Mouse (Mus musculus): ENCODE measurements around the gene P2ry14.

GRCm38 (mm10) chr3:59191674-59192073 is 38.3 kb upstream of the P2ry14 start:
- TF ChIP-seq REST (IDR thresholded peaks at IDR 0.05; ENCODE audit: insufficient read depth, insufficient read length): no peak
- TF ChIP-seq POLR2A (IDR thresholded peaks at IDR 0.05; ENCODE audit: insufficient read length, low read depth): no peak
- no peak for TF ChIP-seq MYOD1 (IDR thresholded peaks at IDR 0.05; ENCODE audit: control insufficient read depth in 1 of 3, insufficient read length in 2 of 3, low read depth in 2 of 3)
- no peak for TF ChIP-seq MAX (IDR thresholded peaks at IDR 0.05; ENCODE audit: low read depth)
- TF ChIP-seq USF1 (IDR thresholded peaks at IDR 0.05; ENCODE audit: low read depth): no peak
- no peak for TF ChIP-seq MYOG (IDR thresholded peaks at IDR 0.05; ENCODE audit: control insufficient read depth in 1 of 3, insufficient read depth in 1 of 3, insufficient read length in 2 of 3, low read depth in 2 of 3)
- no peak for TF ChIP-seq E2F4 (IDR thresholded peaks at IDR 0.05; ENCODE audit: insufficient read depth)
- TF ChIP-seq TCF12 (IDR thresholded peaks at IDR 0.05; ENCODE audit: insufficient read depth, poor library complexity, severe bottlenecking): no peak
